Mouse (Mus musculus): ENCODE results near the gene Nphp3. TPM values are rescaled to one million over a fixed set of nuclear protein-coding genes. Genes with fewer than 3 reads are reported as not detected.

The Nphp3 gene
- polyA plus RNA-seq, 1 experiment from 2014 or later: 2.7 TPM

- DNase-seq (ENCODE audit: low spot score): no peak
- H3K9me3 ChIP-seq (ENCODE audit: low read length): no peaks in the 10 kb centered on the region
- H3K36me3 ChIP-seq (ENCODE audit: insufficient read depth, low read length): 0 out of 2 replicates have a peak, but pooled peaks cover 8% of the 10 kb centered on the region
- WGBS: 62% methylated on average over 1 of the region's 1 CpGs
- H3K4me3 ChIP-seq (ENCODE audit: low read depth, low read length): no peak overlapping the region
- H3K4me1 ChIP-seq (ENCODE audit: insufficient read depth, low read depth, low read length): no peaks in the 10 kb centered on the region
- H3K9ac ChIP-seq (replicated peaks; ENCODE audit: low read depth): no peak overlapping the region
- ATAC-seq: no peak
- TF ChIP-seq EP300 (IDR thresholded peaks at IDR 0.05): no peak
- no peak for TF ChIP-seq CTCF (IDR thresholded peaks at IDR 0.05)
- no peak overlapping the region for H3K4me2 ChIP-seq (replicated peaks; ENCODE audit: low read depth, low read length)
- H3K27ac ChIP-seq (ENCODE audit: low read length): no peak overlapping the region
- no peaks in the 10 kb centered on the region for H3K27me3 ChIP-seq (replicated peaks; ENCODE audit: insufficient read depth, low read length)
These were observed 12.2 kb downstream of the Nphp3 start for GRCm38 (mm10) chr9:104014526-104014925.

- Histone ChIP-seq H3K27ac (ENCODE audit: low read length) (no peak overlapping the region), H3K27me3 (replicated peaks; ENCODE audit: insufficient read depth, low read length) (no peaks in the 10 kb centered on the region), H3K9ac (replicated peaks; ENCODE audit: low read depth) (no peak overlapping the region), H3K4me3 (ENCODE audit: low read depth, low read length) (no peak overlapping the region), H3K36me3 (ENCODE audit: insufficient read depth, low read length) (peaks cover 20% of the 10 kb centered on the region; the same call in 1 of the 2 replicates), H3K9me3 (ENCODE audit: low read length) (no peaks in the 10 kb centered on the region), H3K4me2 (replicated peaks; ENCODE audit: low read depth, low read length) (no peak overlapping the region), H3K4me1 (ENCODE audit: insufficient read depth, low read depth, low read length) (no peaks in the 10 kb centered on the region)
- 91% methylated on average over 10 of the region's 10 CpGs for WGBS
- ATAC-seq (no peak), DNase-seq (ENCODE audit: low spot score) (no peak)
- TF ChIP-seq EP300 (IDR thresholded peaks at IDR 0.05) (no peak), CTCF (IDR thresholded peaks at IDR 0.05) (no peak)
These were observed 18.7 kb downstream of the Nphp3 start for GRCm38 (mm10) chr9:104021026-104021425.

- Histone ChIP-seq H3K9ac (replicated peaks; ENCODE audit: low read depth) (no peak overlapping the region), H3K4me3 (ENCODE audit: low read depth, low read length) (no peak overlapping the region), H3K36me3 (ENCODE audit: insufficient read depth, low read length) (peaks cover 13% of the 10 kb centered on the region; the same call in 1 of the 2 replicates), H3K27me3 (replicated peaks; ENCODE audit: insufficient read depth, low read length) (no peaks in the 10 kb centered on the region), H3K4me1 (ENCODE audit: insufficient read depth, low read depth, low read length) (no peaks in the 10 kb centered on the region), H3K4me2 (replicated peaks; ENCODE audit: low read depth, low read length) (no peak overlapping the region), H3K9me3 (ENCODE audit: low read length) (no peaks in the 10 kb centered on the region), H3K27ac (ENCODE audit: low read length) (no peak overlapping the region)
- 96% methylated on average over 8 of the region's 8 CpGs for WGBS
- ATAC-seq (no peak), DNase-seq (ENCODE audit: low spot score) (no peak)
- TF ChIP-seq EP300 (IDR thresholded peaks at IDR 0.05) (no peak), CTCF (IDR thresholded peaks at IDR 0.05) (no peak)
These were observed 24.8 kb downstream of the Nphp3 start for GRCm38 (mm10) chr9:104027186-104027585.

GRCm38 (mm10) chr9:104029861-104030260 lies 27.5 kb downstream of the Nphp3 start:
- TF ChIP-seq CTCF (IDR thresholded peaks at IDR 0.05) (no peak), EP300 (IDR thresholded peaks at IDR 0.05) (no peak)
- H3K4me1 ChIP-seq (ENCODE audit: insufficient read depth, low read depth, low read length): no peaks in the 10 kb centered on the region
- no peak overlapping the region for H3K9ac ChIP-seq (replicated peaks; ENCODE audit: low read depth)
- no peak overlapping the region for H3K27ac ChIP-seq (ENCODE audit: low read length)
- H3K4me3 ChIP-seq (ENCODE audit: low read depth, low read length): no peak overlapping the region
- H3K36me3 ChIP-seq (ENCODE audit: insufficient read depth, low read length): 0 out of 2 replicates have a peak, but pooled peaks cover 5% of the 10 kb centered on the region
- no peaks in the 10 kb centered on the region for H3K27me3 ChIP-seq (replicated peaks; ENCODE audit: insufficient read depth, low read length)
- H3K9me3 ChIP-seq (ENCODE audit: low read length): no peaks in the 10 kb centered on the region
- ATAC-seq: no peak
- no peak for DNase-seq (ENCODE audit: low spot score)
- H3K4me2 ChIP-seq (replicated peaks; ENCODE audit: low read depth, low read length): no peak overlapping the region
- whole genome bisulfite sequencing: 87% methylated on average over 11 of the region's 11 CpGs

GRCm38 (mm10) chr9:104034231-104034630 lies 31.9 kb downstream of the Nphp3 start:
- no peaks in the 10 kb centered on the region for H3K4me1 ChIP-seq (ENCODE audit: insufficient read depth, low read depth, low read length)
- 74% methylated on average over 8 of the region's 8 CpGs for WGBS
- no peak for DNase-seq (ENCODE audit: low spot score)
- TF ChIP-seq CTCF (IDR thresholded peaks at IDR 0.05): no peak
- TF ChIP-seq EP300 (IDR thresholded peaks at IDR 0.05): no peak
- ATAC-seq: no peak
- no peaks in the 10 kb centered on the region for H3K27me3 ChIP-seq (replicated peaks; ENCODE audit: insufficient read depth, low read length)
- no peak overlapping the region for H3K9ac ChIP-seq (replicated peaks; ENCODE audit: low read depth)
- no peaks in the 10 kb centered on the region for H3K9me3 ChIP-seq (ENCODE audit: low read length)
- H3K36me3 ChIP-seq (ENCODE audit: insufficient read depth, low read length): peaks cover 8% of the 10 kb centered on the region; the same call in 1 of the 2 replicates
- H3K4me3 ChIP-seq (ENCODE audit: low read depth, low read length): no peak overlapping the region
- no peak overlapping the region for H3K4me2 ChIP-seq (replicated peaks; ENCODE audit: low read depth, low read length)
- H3K27ac ChIP-seq (ENCODE audit: low read length): no peak overlapping the region

GRCm38 (mm10) chr9:104034718-104035117 lies 32.4 kb downstream of the Nphp3 start:
- Histone ChIP-seq H3K4me2 (replicated peaks; ENCODE audit: low read depth, low read length) (no peak overlapping the region), H3K27ac (ENCODE audit: low read length) (no peak overlapping the region), H3K4me3 (ENCODE audit: low read depth, low read length) (no peak overlapping the region), H3K9me3 (ENCODE audit: low read length) (no peaks in the 10 kb centered on the region), H3K36me3 (ENCODE audit: insufficient read depth, low read length) (peaks cover 9% of the 10 kb centered on the region; the same call in 1 of the 2 replicates), H3K4me1 (ENCODE audit: insufficient read depth, low read depth, low read length) (no peaks in the 10 kb centered on the region), H3K27me3 (replicated peaks; ENCODE audit: insufficient read depth, low read length) (no peaks in the 10 kb centered on the region), H3K9ac (replicated peaks; ENCODE audit: low read depth) (no peak overlapping the region)
- 74% methylated on average over 6 of the region's 6 CpGs for WGBS
- no peak for DNase-seq (ENCODE audit: low spot score)
- no peak for TF ChIP-seq EP300 (IDR thresholded peaks at IDR 0.05)
- no peak for TF ChIP-seq CTCF (IDR thresholded peaks at IDR 0.05)
- ATAC-seq: no peak
